Mouse (Mus musculus) lung, adult 10 weeks (tissue): ENCODE data around the gene Cplx2. TPM values are rescaled to one million over a fixed set of nuclear protein-coding genes. Genes with fewer than 3 reads are reported as not detected.

Source experiments
- polyA plus RNA-seq: library from polyadenylated mRNA; stranded (reverse); fragments of 350-450 nt; fragmentation: Illumina TruSeq; extraction: RNeasy Lipid Tissue Mini Kit (QIAGEN cat#74804); gene quantifications from one replicate; pipeline ENCODE4 v1.2.3, GENCODE M21; 2014; ENCODE audit warnings: low read depth, low replicate concordance; ENCODE audit not compliant: insufficient read depth

Gene Cplx2
- 3.7 TPM for polyA plus RNA-seq

DNA sequence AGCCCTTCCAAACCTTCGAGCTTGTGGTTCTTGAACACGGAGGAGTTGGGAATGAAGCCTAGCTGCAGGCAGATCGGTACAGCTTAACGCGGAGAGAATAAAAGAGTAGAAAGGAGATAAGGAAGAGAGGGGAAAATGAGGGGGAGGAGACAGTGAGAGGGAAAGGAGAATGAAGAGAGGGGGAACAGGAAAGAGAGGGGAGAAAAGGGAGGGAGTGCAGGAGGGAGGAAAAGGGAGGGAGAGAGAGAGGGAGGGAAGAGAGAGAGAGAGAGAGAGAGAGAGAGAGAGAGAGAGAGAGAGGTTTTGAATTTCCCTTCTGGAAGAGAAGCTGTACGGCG, at the start of gene Cplx2:
Gene Cplx2 (plus strand): TSS at position 301 of the 338 bp plus-strand sequence.

Other genes starting within 250 kb of the Cplx2 start
- gene Hrh2, start 179.2 kb upstream of the Cplx2 start, polyA plus RNA-seq, result 0.27 TPM
- gene Thoc3, start 97.5 kb downstream of the Cplx2 start, polyA plus RNA-seq, result 17.2 TPM
- 1.8 TPM for gene Simc1, start 132.4 kb downstream of the Cplx2 start, polyA plus RNA-seq
- gene 4833439L19Rik, start 194.1 kb downstream of the Cplx2 start, polyA plus RNA-seq, result 58.1 TPM
- gene Arl10, start 203.7 kb downstream of the Cplx2 start, polyA plus RNA-seq, result 6.6 TPM
- 19.5 TPM for gene Nop16, start 218.7 kb downstream of the Cplx2 start, polyA plus RNA-seq
- gene Higd2a, start 218.9 kb downstream of the Cplx2 start, polyA plus RNA-seq, result 143 TPM
- gene Cltb, start 240.0 kb downstream of the Cplx2 start, polyA plus RNA-seq, result 110 TPM